Mouse (Mus musculus): ENCODE results near the gene Frmd4b. TPM values are rescaled to one million over a fixed set of nuclear protein-coding genes. Genes with fewer than 3 reads are reported as not detected.

Gene Frmd4b
- polyA plus RNA-seq, 3 experiments from 2014 or later: 10.9 to 16.5 (median 12.1) TPM

- no peak for ATAC-seq
Measured at GRCm38 (mm10) chr6:97518467-97518866, 98.9 kb downstream of the Frmd4b start.

DNA sequence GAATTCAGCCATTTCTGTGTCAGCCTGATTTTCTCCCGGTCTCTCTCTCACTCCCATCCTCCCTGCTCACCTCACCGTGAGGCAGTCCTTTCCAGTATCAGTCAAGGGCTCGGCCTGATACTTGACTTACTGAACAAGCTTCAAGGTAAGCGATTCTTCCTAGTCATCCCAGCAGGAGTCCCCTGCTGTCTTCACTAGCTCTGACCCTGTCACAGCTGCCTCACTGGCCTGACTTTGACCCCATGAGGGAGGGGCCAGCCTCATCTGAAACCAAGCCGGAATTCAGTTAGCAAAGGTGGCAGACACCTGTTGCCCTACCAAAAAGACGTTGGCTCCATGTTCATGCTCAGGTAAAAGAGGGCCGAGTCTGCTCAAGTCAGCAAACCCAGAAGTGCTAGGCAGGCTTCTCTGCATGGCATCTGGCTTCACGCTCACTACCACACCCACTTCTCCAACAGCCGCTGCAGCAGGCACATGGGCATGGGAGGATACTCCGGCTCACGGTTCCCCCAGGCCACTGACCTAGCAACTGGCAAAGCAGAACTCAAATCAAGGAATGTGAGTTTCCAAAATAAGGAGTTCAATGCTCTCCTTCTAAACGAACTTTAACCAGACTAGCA is 99.6 kb downstream of the Frmd4b start:
- no peak for ATAC-seq

- no peak for ATAC-seq
Measured at GRCm38 (mm10) chr6:97516941-97517340, 100.4 kb downstream of the Frmd4b start.

DNA sequence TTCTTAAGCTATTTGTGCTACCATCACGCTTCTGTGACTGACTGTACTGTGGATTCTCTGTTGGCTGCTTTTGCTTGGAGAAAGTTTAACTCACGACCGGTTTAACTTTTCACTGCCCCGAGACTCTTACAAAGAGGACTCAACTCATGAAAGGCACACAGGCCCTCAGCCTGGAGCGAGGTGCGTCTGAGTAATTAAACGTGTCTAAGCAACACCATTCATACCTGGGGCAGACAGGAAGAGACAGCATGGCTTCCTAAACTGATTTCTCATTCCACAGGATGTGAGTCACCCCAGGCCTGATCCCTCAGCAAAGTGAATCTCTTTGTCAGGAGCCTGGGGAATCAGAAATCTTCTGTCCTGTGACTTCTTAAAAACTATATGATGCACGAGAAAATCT is 106.6 kb downstream of the Frmd4b start:
- no peak for ATAC-seq

DNA sequence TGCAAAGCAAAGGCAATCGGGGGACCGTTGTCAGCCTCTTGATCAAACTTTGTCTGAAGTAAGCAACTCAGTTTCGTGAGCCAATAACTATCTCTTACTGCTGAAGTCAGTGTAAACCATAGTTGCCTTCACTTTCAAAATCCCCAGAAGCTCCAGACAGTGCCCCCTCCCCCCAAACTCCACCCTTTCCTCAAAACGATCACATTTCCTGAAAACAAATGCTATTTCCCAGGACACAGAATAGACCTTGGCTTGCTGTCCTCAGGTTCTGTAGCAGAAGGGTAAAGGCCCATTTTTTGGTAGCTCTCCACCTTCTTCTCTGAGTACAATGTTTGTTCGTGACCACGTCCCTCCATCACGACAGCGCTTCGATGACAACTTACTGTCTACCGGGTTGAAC is 107.9 kb downstream of the Frmd4b start:
- no peak for ATAC-seq

- ATAC-seq: no peak
Measured at GRCm38 (mm10) chr6:97508480-97508879, 108.9 kb downstream of the Frmd4b start.

DNA sequence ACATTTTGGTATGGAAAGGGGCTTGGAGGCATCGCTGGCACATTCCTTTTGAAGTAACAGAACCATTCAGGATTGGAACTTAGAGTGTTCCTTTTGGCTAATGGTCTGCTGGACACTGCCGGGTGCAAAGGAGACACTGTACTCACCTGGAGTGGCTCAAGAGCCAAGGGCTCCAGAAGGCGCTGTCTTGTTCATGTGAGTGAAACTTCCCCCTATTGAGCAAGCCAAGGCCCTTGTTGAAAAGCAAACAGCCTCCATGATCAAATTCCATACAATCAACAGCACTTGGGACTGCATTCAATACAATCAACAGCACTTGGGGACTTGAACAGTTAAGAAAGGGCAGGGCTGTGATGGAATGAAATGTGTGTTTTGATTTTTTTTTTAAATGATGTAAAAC is 109.4 kb downstream of the Frmd4b start:
- no peak for ATAC-seq

- ATAC-seq: no peak
Measured at GRCm38 (mm10) chr6:97506141-97506650, 111.1 kb downstream of the Frmd4b start.

DNA sequence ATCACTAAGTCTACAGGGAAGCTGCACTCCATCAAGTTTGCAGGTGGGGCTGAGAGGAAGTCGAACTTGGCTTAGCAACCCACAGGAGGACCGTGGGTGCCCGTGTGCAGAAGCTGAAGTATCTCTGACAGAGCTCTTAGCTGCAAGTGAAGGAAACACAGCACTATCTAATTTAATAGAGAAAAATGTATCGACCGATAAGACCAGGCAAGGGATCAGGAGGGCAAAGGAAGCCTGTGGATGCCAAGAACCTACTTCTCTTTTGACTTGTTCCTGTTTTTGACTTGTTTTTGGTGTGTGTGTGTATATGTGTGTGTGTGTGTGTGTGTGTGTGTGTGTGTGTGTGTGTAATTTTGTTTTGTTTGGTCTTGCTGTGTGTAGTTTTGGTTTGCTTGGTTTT is 112.7 kb downstream of the Frmd4b start:
- ATAC-seq: no peak

GRCm38 (mm10) chr6:97501000-97501399 is 116.3 kb downstream of the Frmd4b start:
- ATAC-seq: no peak

- no peak for ATAC-seq
Measured at GRCm38 (mm10) chr6:97500246-97500645, 117.1 kb downstream of the Frmd4b start.

DNA sequence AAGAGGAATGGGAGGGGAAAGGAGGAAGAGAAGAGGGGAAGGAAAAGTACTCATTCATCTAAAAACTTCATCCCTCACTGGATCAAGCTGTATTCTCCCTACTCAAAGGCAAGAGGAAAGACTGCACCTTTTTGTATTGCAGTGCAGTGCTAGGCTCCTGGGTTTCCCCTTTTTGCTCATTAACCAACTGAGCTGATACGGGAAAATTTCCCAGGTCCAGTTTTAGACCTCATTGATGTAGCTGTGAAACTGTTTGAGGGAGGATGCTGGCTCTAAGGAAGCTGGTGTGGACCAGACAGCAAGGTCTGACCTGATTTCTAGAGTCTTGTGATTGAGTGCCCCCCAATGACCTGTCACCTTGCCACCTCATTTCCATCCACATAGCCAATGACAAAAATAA is 121.3 kb downstream of the Frmd4b start:
- no peak for ATAC-seq

DNA sequence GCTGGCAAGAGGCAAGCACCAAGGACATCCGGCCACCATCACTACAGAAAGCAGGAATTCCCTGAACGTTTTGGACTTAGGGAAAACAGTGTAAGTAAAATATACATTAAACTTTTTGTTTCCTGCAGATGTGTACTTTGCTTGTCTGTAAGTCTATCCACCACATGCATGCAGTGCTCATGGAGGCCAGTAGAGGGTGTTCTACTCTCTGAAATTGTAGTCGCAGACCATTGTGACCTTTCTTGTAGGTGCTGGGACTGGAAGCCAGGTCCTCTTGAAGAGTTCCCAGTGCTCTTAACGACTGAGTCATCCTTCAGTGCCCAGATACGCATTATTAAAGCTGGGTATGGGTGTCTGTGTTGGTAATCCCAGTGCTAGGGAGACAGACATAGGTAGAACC is 126.3 kb downstream of the Frmd4b start:
- ATAC-seq: no peak

- no peak for ATAC-seq
Measured at GRCm38 (mm10) chr6:97488821-97489220, 128.5 kb downstream of the Frmd4b start.

DNA sequence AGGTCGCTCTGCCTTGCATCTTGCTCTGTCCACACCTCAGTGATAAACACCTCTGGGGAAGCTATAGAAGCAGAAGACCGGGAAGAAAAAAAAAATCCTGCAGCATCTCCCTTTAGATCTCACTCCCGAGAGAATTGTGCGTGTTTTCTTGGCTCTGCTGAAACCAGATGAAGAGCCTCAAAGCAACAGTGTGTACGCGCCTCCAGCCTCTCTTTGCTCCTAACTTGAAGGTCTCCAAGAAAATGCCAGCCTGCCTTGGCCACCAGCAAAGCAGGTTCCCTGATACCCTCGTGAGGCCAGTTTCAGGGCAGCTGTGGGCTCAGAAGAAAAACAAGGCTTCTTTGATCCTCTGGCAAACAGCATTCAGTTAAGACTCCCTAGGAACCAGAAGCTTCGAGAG is 129.1 kb downstream of the Frmd4b start:
- no peak for ATAC-seq

DNA sequence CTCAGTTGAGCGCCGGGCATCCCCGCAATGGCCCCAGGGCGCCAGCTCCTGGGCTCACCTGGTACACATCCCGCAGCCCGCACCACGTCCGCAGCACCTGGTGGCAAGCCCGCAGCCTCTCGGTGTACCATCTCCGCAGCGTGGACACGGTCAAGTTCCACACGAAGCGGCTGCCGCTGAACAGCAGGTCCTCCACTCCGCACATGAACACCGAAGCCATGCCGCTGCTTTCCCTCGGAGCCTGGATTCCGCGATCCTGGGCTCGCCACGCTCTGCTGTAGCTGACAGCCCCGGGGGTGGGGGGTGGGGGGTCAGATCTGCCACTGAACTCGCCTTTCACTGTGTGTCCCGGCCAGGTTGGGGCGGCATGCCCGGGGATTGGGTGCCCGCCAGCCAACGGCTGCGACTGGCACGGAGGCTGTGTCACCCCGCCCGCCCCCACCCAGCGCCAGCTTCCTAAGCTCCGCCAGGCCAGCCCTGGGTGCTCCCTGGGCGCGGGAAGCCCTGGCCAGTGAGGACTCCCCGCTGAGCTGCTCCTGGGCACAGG is 129.7 kb downstream of the Frmd4b start:
- no peak for ATAC-seq

DNA sequence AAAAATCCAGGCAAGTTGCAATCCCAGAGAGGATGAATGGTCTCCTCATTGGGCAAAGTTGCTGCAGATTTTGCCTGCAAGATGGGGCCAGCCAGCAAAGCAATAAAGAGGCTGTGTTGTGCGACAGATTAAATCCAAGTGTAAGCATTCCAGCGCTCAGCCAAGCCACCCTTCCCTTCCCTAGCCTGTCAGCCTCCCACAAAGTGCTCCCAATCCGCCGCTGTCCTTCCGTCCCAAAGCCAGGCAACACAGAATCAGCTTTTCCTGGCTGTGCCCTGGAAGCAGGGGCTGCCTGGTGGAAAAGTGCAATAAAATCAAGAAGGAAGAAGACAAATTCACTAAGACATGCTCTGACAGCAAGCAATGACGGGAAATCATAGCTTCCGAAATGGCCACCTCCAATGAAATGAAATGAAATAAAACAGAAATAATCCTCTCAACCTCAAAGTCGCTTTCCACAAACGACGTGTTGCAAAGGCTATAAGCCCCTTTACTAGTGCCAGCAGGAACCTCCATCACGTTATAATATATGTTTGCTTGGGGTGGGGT is 130.5 kb downstream of the Frmd4b start:
- no peak for ATAC-seq

DNA sequence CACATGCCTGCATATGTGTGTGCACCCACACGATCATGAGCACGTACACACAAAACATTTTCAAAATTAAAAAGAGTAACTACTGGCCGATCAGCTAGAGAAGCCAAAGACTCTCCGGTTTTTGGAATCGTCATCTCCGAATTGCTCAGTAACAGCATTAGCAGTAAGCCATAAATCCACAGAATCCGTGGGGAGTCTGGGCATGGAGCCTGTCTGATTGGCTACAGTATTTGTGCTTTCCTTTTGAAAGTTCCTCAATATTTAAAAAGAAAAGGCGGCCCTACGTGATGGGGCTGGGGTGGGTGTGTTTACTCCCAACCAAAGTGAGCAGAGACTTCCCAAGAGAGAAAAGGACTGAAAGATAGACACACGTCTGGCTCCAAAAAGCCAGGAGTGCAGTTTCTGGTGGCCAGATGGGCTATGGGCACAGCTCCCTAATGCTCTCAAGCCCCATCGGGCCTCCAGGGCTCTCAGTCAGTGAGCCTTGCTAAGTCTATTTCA is 131.4 kb downstream of the Frmd4b start:
- ATAC-seq: no peak

DNA sequence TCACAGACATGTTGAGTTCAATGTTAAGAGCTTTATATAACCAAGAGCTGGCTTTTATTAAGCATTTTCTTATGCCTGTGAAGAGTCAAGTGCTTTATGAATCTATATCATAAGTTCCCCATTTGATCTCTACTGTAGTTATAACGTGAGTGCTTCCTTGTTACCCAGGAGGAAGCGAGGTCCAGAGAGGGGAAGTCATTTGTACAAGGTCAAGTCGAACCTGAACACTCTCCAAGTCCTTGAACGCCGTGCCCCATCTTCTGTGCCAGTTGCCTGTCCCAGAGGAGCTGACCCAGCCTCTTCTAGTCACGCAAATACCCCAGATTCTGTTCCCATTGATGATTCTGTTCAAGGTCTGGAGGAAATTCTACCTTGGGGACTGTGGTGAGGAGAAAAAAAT is 135.4 kb downstream of the Frmd4b start:
- no peak for ATAC-seq

DNA sequence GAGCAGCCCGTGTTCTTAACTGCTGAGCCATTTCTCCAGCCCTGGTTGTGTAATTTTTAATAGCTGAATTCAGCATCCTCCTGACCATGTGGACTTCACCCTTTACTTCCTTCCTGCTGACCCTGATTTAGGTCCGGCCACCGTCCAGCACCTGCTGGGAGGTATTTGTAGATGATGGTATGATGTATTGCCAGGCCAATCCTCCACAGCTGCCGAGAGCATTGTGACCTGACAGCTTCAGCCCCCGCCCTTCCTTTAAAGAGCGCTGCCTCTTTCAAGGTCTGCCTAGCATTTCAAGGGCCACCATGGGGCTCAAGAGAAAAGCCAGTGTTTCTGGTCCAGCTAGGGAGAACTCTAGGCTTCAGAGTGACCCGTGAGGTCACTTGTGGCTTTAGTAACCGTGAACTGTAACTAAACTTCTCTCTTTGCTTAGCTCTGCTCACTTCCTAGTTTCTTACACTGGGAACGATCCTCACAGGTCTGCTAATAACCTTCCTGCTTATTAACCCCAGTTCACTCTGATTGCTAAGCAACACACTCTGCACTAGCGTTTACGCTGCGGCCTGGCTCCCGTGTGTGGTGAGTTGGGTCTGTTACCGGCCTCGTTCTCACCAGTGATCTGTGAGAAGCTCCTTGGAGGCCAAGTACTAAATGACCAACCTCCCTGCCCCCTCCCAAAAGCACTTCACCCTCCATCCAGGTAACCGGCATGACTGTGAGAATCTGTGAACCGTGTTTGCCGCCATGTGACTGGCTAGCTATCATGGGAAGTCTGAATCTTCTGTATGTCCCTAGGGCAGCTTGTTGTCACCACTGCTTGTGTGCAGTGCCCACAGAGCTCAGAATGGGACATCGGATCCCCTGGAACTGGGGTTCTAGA is 138.1 kb downstream of the Frmd4b start:
- no peak for ATAC-seq

DNA sequence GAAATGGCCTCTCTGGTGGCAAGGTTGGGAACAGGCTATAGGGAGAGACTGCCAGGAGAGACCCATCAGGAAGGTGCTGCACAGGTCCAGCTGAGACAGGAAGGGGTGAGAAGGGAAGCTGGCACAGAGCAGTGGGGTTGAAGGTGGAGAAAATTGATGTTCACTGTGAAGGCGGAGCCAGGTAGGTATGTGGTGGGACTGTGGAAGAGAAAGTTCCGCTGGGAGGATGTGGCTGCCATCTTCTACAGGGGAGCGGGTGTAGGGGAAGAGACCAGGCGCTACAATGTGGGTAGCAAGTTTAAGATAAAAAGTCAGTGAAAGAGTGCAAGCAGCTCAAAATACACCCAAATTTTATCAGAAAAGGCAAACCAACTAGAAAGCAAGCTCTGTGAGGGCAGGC is 143.7 kb downstream of the Frmd4b start:
- ATAC-seq: peak; percentile 54

DNA sequence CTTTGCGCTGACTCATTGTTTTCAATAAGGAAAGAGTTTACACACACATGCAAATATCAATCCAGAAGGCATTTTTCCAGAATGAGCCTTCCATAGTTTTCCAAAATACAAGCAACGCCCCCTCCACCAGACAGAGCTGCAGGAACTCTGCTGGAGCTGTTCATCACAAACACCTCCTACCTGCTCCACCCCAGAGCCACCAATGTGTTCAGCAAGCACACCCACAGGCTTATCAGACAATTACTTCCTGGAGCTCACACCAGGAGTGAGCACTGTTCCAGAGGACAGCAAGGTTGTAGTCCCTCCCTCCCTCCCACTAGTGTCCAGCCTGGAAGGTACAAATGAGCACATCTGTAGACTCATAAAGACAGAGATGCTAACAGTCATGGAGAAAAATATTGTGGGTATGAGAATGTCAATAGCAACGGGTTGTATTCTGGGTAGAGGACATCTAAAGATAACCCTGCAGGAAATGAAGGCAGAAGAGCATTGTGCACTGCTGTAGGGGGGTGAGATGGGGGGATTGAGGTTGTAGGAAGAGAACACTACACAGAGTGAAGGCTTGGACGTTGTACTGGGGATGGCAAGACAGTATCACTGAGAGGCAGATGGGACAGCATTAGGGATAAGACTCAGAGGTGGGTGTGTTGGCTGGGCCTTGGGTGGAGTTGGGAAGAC is 144.3 kb downstream of the Frmd4b start:
- ATAC-seq: no peak
